Mouse (Mus musculus) adrenal gland, postnatal 14 days (tissue): ENCODE measurements around the gene Akap6. TPM values are rescaled to one million over a fixed set of nuclear protein-coding genes. Genes with fewer than 3 reads are reported as not detected.

Experiments used
- DNase-seq: peaks from one replicate; pipeline ENCODE4 v3.0.0; 2021; ENCODE audit warnings: mixed read lengths
- long read RNA-seq, 2 experiments: library from polyadenylated mRNA; stranded (forward); transcript quantifications; one replicate each; pipeline ENCODE4 v2.0.0; 2021
- total RNA-seq: library from RNA; stranded (reverse); gene quantifications from 2 replicates; pipeline ENCODE4 v1.2.3, GENCODE M21; 2021

Akap6 gene
- 2.2 and 3.7 TPM in 2 replicates for total RNA-seq
- long read RNA-seq, experiment 1, partial matches to known transcripts = 2 of 2 reads
- long read RNA-seq, experiment 1, other reads (novel, unspliced or antisense) = 0 of 2 reads
- long read RNA-seq, experiment 2 = 0 reads

DNA sequence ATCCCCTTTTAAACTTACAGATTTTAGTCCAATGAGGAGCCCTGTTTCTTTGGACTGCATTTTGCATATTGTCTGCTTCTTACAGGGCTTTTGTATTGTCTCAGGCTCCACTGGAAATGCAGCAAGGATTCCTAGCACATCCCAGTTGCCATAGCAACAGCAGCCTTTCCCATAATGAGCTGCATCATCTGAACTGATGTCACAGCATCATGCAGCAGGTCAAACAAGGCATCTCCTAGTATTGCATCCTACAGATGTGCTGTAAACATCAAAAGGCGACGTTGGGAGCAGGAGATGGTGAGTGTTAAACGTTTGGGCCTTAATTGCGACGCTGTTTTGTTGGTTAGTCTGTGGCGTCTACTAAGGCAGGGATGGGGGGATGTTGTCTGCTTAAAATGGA lies at the start of gene Akap6:
TSS of gene Akap6 (plus strand) at position 238 of the 400 bp plus-strand sequence.
- no peak for DNase-seq

DNA sequence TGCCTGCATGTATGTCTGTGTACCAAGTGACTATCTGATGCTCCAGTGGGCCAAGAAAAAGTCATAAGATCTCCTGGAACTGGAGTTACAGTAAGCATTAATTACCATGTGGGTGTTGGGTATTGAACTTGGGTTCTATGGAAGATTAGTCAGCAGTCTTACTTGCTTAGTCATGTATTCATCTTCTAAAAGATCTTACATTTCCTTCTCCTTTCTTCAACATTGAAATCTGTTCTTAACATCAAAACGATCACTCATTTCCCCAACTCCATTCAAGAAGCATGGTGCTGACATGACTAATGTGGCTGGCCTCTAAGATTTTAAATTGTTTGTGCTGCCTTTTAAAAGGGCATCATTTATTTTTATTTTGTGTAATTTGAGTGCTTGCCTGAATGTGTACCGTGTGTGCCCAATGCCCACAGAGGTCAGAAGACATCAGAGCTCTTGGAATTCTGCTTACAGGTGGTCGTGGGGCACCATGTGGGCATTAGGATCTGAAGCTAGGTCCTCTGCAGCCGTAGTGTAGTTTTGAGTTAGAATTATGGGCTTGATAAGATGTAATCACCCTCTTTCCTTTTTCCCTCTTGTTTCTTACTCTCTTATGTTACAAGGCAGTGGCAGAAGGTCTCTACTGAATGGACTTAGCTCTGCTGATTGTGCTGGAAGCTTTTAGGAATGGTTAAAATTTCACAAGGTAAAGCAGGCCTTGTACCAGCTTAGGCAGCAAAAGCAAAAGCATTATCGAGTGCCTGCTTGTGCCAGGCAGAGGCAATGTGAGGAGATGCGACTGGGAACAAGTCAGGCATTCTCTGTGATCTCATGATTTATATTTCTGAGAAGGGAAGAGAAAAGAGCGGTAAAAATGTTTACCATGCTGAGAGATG lies 36.0 kb upstream of the Akap6 start:
- no peak for DNase-seq

DNA sequence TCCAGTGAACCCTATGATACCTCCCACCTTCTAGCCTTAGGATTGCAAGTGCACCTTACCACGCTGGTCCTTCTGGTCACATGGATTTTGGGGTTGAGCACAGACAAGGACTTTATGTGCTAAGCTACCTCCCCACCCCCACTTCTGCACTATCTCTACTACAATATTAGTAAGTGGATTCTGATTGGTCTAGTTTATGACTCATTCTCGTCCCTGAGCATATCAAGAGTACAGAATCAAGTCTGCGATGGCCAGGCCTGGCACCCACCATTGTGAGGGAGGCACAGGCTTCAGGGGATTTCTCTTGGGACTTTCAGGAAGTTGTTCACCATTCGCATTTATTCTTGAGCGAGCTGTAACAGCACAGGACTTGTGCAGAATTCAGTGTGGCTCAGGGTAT lies 34.2 kb upstream of the Akap6 start:
- DNase-seq = peak; percentile 17

DNA sequence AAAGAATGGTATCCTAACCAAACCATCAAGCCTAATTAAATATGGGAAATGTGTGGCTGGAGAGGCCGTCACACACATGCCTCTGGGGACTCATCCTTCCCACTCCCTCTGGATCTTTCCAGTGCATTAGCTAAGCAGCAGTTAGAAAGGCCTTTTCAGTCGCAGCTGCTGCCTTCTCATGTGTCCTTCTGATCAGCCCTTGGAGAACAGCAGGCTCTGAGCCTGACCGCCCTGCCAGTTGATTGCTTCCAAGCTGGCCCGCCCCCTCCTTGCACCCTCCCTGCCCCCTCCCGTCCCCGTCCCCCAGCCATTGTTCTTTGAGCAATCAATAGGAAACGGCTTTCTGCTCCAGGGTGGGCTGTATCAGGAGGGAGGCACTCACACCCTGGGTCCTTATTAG lies 27.7 kb upstream of the Akap6 start:
- peak; percentile 14 for DNase-seq

DNA sequence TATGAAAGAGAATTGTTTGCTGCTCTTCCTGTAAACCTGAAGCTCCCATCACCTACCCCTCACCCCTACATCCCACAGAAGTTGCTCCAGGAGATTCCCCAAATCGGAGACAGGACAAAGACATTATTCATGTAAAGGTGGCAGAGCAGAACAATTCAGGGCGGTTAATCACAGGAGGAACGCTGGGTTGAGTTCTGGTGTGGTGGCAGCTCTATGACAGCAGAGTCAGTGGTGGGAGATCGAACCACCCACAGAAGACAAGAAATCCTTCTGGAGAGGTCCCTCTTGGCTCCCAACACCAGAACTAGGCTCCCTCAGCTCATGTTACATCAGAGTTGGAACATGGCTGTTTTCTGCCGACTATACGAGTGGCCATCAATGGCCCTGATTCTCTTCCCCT lies 27.2 kb upstream of the Akap6 start:
- no peak for DNase-seq

DNA sequence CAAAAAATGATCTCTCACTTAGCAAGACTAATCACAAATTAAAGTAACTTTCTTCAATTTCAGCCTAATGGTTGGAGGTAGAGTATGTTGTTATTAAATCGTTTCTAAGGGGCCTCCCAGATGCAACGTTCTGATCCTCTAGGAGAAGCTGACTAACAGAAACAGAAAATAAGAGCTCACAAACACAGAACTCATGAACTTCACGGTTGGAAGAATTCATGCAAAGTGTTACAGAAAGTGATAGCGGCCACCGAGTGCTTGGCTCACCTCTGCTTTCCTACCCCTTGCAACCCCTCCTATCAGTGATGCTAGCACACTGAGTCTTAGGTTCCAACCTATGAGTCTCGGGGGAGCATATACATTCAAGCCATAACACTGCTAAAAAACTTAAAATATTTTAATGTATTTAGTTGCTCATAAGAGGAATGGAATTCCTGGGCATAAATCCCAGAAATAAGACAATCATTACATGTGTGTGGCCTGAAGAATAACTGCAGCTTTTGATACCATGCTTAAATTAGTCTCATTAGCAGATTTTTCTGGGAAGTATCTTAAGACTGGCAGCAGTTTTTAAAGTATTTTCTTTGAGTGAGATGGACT lies 25.7 kb upstream of the Akap6 start:
- no peak for DNase-seq

DNA sequence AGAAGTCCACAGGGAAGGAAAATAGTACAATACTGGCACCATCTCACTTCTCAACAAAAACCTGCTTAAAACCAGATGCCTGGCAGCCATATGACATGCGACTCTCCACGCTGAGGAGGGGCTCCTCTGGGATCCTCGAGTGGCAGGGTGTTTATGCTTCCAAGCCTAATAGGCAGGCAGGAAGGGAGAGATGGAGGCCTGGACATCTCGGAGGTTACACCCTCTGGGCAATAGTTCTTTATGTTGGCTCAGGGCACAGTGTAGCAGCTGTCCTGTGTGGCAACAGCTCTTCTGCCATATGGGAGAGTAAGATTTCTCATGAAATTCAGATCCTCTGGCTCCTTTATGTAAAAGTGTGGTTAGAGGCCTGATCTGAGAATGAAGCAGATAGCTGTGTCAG lies 24.2 kb upstream of the Akap6 start:
- no peak for DNase-seq

DNA sequence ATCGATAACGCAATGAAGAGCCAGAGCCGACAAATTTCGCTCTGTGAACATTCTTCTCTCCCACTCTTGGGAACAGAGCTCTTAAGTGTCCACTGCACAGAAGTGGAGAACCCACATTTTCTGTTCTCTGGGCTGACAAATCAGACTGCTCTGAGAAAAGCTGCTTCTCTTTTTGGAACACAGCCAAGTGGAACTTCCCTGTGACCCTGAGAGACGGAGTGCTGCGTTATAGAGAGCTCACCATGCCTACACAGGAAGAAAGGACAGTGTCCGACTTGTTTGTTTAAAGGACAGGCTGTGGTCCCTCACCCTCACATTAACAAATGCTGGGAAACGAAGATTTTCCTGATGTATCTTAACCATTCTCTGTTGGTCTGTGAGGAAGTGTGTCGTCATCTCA lies 11.8 kb upstream of the Akap6 start:
- peak; percentile 17 for DNase-seq

DNA sequence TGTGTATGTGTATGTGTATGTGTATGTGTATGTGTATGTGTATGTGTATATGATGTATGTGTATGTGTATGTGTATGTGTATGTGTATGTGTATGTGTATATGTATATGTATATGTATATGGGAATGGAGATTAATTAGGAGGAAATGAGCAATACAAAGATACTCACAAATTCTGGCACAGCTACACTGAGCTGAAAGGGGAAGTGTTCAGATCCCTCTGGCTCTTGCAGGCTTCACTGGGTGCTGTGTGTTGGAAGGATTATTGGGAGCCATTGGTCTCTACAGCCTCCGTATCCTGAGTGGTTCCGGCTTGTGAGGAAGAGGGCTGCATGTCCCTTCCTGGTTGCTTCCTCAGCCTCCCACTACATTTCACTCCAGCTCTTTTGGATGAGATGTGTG lies 10.5 kb upstream of the Akap6 start:
- DNase-seq = no peak

DNA sequence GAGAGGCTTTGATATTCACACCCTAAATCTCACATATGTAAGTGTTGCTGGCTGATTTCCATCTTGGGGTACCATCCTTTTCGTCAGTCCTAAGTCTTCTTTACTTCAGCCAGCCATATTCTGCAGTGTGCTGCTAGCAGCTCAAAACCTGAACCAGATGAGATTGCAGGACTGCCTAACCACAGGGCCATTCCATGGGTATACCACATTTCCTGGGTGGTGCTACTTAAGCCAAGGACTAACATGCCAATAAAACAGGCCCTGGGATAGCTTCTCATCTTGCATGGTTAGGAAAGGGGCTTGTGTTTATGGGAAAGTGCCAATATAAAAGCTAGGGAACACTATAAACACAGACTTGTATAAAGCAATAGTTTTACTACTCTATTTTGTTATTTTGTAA lies 7.6 kb upstream of the Akap6 start:
- no peak for DNase-seq

DNA sequence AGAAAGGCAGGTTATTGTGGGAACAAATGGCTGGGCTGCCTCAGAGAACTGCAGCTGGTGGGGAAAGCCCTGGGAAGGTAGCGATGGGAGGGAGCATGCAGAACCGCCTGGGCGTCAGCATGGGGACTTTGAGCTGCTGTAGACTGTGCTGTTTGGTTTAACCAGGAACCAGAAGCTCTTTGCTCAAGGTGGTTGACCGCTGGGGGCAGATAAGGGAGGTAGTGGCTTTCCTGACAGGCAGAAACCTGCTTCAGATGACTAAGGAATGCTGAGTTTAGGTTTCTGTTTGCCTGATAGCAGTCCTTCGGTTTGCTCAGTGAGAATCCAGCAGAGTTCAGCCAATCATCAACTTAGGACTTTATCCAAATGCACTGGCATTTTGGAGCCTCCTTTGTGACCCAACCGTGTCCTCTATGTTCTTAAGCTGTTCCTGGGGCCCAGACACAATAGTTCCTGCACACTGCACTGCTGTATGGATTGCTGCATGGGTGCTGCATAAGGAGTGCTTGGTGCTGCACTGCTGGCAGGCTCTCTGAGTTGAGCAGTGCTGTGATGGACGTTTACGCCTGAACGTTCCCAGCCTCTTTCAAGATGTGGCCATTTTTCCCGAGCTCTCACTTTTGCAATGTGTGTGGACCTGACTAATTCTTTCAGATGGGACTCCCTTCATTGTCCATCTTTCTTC lies 6.8 kb upstream of the Akap6 start:
- no peak for DNase-seq

DNA sequence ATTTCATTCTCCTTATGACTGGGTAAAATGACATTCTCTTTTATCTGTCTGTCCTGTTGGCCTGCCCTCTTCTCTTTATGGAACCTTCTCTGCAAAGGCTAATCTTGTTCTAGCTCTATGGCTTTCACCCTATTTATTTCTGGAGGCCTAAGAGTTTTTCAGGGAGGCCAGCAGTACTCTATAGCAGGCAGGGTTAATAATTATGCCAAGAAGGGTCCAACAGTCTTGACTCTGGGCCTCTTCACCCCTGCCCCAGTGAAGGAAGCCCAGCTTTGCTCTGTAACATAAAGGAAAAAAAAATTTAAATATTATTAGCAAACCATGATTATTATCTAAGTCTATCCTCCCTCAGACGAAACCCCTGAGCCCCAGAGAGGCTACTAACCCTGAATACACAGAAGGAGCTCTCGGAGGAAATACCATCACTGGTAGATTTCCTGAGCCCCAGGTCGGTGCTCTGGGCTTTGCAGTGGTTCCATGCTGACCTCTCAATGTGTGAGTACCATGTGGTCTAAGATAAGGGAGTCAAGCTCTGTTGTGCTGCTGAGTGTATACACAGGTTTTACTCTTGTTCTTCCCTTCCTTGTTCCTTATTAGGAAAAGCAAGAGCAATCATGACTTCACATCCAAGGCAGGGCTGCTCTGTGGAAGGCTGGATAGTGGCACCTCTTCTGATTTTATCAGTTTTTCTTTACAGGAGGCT lies 1.6 kb upstream of the Akap6 start:
- no peak for DNase-seq

DNA sequence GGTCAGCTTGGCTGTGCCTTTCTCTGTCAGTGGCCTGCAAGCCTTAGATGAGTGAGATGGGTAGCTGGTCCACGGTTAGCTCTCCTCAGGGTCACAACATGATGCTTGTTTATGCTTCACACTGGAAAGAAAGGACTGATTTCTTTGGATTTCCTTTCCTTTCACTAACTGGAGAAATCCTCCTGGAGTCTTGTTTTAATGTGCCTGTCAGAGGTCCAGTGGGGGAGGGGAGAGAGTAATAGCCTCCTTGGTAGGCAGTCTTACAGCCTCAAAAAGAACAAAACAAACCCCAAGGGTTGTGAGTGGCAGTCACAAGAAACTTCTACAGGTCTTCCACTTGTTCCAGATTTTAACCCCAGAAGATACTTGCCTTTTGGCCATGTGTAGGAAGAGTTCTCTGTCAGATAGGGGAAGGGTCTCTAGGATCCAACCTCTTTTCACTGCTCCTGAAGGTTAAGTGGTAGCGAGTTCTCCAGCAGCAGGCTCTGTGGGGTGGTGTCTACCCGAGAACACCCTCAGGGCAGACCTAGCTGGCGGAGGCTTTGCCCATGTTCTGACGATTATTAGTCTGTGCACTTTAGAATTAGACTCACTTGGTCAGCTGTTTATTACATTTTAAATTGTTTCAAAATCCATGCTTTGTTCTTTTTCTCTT lies 780 bp upstream of the Akap6 start:
- DNase-seq = no peak

DNA sequence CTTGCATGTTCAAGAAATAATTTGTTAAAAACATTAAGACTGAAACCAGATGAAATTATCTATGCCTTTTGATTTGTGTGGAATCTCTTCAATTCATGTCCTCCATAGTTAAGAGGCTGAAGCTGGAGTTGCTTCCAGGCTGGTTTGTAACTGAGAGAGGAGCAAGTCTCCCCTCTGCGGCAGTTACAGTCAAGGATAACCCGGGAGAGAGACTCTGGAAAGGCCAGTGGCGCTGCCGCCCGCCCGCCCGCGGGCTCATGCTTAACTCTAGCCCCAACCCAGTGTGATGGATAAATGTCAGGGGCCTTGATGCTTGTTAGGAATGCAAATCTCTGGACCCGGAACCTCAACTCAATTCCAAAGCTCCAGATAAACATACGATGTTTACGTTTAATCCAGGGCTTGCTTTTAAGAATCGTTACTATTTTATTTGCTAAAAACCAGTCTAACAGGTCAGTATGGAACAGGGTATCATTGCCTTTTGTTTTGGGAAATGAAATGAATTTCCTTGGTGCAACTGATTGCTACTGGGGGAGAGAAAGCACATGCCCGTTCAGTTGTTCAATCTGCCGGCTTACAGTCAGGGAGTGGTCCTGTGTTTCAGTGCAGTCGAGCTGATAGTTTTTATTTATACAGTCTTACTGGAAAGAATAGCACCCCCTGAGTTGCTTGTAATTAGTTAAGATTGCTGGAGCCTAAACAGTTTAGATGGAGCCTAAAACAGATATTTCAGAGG lies 946 bp downstream of the Akap6 start:
- DNase-seq = no peak

DNA sequence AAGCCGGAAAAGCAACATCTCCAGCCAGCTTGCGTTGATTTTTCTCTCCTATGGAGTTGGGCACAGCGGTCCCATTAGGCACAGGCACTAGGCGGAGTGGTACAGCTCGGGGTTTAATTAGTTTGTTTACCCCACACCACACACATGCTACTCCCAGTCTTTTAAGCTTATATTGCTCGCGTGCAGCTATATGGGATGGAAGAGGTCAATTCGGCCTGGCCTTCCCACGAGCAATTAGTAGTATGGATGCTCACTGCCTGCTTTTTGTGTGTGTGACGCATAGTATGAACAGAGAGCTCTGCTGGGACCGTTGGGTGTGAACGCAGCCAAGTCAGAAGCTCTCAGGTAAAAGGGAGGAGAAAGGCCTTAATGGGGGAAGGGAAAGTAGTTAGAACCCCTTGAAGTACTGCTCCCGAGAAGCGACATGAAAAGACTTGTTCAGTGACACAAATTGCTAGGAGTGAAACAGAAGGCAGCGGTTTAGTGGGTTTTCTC lies 1.6 kb downstream of the Akap6 start:
- no peak for DNase-seq

DNA sequence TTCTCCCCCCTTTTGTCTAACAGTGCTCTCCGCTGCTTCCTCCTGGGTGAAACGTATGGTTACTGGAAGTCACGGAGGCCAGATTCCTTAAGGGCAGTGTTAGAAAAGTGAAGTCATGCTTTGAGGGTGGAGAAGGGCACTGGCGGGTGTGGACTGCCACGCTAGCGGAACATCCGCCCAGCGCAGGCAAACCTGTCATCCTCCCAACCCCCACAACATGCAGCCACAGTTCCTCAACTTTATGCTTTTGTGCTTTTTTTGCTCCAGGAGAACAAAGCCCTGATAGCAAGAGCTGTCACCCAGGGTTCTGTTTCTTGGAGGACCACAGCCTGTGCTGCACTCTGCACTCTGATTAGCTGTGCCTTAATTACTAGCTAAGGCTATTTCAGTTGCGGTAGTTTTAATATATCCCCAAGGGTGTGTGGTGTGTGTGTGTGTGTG lies 2.0 kb downstream of the Akap6 start:
- DNase-seq = peak; percentile 15

DNA sequence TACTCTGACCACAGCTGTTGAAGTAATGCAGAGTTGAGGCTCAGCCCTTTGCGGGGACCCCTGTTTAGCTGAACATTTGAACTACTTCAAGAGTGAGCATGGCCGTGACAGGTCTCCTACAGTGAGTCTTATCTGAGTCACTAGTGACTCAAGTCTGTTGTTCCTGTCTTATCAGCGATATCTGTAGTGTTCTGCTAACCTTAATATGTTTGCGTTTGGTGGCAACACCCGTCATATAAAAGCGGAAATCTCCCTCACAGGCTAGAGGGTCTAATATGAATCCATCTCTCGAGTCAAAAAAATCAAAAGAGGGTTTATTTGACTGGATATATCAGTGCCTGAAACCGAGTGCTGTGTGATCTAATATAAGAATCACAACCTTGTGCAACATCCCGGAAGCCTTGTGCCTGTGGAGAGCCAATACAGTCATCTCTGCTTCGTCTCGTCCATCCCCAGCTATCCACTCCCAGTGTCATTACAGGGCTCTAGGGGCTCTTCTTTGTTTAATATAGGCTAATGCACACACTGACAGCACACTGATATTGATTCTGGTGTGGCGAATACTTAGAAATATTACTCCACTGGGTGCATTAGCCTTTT lies 3.3 kb downstream of the Akap6 start:
- peak; percentile 22 for DNase-seq

DNA sequence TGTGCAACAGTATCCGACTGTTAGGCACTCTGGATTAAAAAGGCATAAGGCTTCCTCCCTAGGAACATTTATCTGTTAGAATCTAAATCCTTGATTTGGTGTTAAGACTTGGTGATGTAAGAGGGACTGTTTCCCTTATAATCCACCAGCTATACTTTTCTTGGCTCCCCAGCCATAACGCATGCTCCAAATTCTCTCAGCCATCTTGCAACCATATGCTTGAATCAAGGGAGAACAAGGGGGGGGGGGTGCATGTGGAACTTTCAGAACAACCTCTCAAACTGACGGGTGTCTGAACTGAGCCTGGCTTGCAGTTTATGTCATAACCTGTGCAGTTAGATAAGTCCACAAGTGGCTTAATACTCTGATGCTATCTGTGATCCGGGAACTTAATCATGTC lies 4.9 kb downstream of the Akap6 start:
- no peak for DNase-seq

DNA sequence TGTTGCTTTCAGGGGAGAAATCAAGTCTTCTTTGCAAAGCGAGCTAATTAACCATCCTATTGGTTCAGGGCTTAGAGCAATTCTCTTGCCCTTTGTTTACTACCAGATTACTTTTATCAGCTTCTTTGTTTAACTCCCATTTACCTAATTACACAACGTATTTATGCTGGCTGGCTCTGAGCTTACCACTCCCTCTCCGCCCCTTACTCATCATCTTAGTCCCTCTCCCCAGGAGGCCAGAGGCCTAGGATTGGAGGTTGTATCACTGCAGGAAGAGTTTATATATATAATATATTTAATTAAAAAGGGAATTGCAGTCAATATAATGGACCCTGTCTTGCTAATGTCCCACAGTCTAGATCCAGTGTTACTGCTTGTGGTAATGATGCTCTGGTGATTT lies 5.6 kb downstream of the Akap6 start:
- no peak for DNase-seq

DNA sequence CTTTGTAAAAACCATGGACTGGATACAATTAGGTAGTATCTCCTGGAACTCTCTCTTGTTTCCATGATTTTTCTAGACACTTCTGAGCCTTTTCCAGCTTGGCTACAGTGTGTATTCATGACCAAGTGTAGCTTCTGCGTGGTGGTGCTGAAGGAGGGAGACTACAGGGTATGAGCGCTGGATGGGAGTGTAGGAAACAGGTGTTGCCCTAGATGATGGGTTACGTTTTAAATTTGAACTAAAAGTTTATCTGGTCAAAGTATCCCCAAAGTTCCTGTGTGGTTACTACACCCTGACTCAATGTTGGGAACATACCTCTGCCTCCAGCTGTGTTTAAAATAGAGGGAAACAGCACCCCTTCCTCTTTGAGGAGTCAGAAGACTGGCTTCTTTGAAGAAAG lies 12.2 kb downstream of the Akap6 start:
- no peak for DNase-seq
